Mouse (Mus musculus) lung, embryonic 16.5 days (tissue): Measurements from ENCODE around the gene A030005K14Rik. TPM values are rescaled to one million over a fixed set of nuclear protein-coding genes. Genes with fewer than 3 reads are reported as not detected.

ENCODE experiments used
- ATAC-seq: fragments of 200-750 bp; cut with Nextera tagmentation; 2 replicates; pipeline ENCODE4 v1.8.0; 2017; ENCODE audit warnings: low read depth, mild to moderate bottlenecking, moderate library complexity
- H3K27ac ChIP-seq: fragments of 300-500 bp; sonication (generic); 2 replicates; pipeline ENCODE4 v1.5.1; 2014; ENCODE audit warnings: mild to moderate bottlenecking, control low read depth, low read length
- H3K27me3 ChIP-seq: fragments of 300-500 bp; sonication (generic); 2 replicates; pipeline ENCODE4 v1.6.1; 2014; ENCODE audit warnings: low read depth, low read length, mixed read lengths; ENCODE audit not compliant: control insufficient read depth, insufficient read depth
- H3K36me3 ChIP-seq: fragments of 300-500 bp; sonication (generic); 2 replicates; pipeline ENCODE4 v1.6.1; 2014; ENCODE audit warnings: low read length; ENCODE audit not compliant: control insufficient read depth, insufficient read depth
- H3K4me1 ChIP-seq: fragments of 300-500 bp; sonication (generic); replicated peaks from 2 replicates; pipeline ENCODE4 v1.6.1; 2014; ENCODE audit warnings: low read length, mixed read lengths; ENCODE audit not compliant: control insufficient read depth, insufficient read depth
- H3K4me2 ChIP-seq: fragments of 300-500 bp; sonication (generic); 2 replicates; pipeline ENCODE4 v1.6.1; 2014; ENCODE audit warnings: low read depth, low read length, control low read depth
- H3K4me3 ChIP-seq: fragments of 300-500 bp; sonication (generic); 2 replicates; pipeline ENCODE4 v1.5.1; 2014; ENCODE audit warnings: mild to moderate bottlenecking, low read length, control low read depth
- H3K9ac ChIP-seq: fragments of 300-500 bp; sonication (generic); 2 replicates; pipeline ENCODE4 v1.6.1; 2014; ENCODE audit warnings: low read length, control low read depth
- H3K9me3 ChIP-seq: fragments of 300-500 bp; sonication (generic); 2 replicates; pipeline ENCODE4 v1.6.1; 2016; ENCODE audit warnings: low read length; ENCODE audit not compliant: control insufficient read depth
- whole genome bisulfite sequencing: fragments of 180-500 bp; shearing (Covaris S2); extraction: QIAGEN DNeasy Blood & Tissue Kit; methylation state at CpG from one replicate; pipeline ENCODE4 v1.1.7; 2014; 5-methylcytosine and 5-hydroxymethylcytosine counted together
- polyA plus RNA-seq: library from polyadenylated mRNA; unstranded; fragments of >200 nt; fragmentation: Nextera tagmentation; extraction: Ambion mirVana; gene quantifications from 2 replicates; pipeline ENCODE4 v1.2.1, GENCODE M21; 2015

A030005K14Rik gene
- polyA plus RNA-seq, 1 experiment from 2014 or later, result not detected

GRCm38 (mm10) chr1:83042380-83042779 lies 16.8 kb downstream of the A030005K14Rik start, which contains the start of gene Krtap28-10:
Gene Krtap28-10, minus strand, starts transcription at chr1:83042480.
- peaks cover 5% of the 10 kb centered on the region; the same call in 1 of the 2 replicates for H3K4me1 ChIP-seq
- H3K36me3 ChIP-seq, result no peaks in the 10 kb centered on the region
- no peak within 1 kb of the TSS for H3K27ac ChIP-seq
- no peaks in the 10 kb centered on the region for H3K27me3 ChIP-seq
- H3K9me3 ChIP-seq, result no peaks in the 10 kb centered on the region
- H3K9ac ChIP-seq, result no peak within 1 kb of the TSS
- ATAC-seq, result no peak
- WGBS, result 84% methylated on average over 2 of the region's 2 CpGs
- no peak within 1 kb of the TSS for H3K4me3 ChIP-seq
- no peak within 1 kb of the TSS for H3K4me2 ChIP-seq

DNA sequence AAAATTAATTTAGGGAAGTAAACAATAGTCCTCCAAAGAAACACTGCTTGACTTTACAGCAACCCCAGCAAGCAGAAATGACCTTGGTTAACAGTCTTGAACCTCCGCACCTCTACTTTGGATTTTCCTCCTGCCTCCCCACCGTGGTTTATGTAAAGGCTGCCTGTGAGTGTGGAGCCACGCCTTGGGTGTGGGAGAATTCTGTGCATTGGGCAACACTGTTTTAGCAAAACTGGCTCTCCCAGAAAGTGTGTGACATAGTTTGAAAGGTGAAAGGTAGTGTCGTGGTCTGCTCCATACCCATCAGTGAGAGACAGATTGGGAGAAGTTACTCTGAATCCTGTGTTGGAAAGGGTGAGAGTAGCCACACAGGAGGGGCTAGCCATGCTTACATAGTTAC lies 20.1 kb downstream of the A030005K14Rik start:
- ATAC-seq, result 0 out of 2 replicates have a peak, but pooled peaks have one; percentile 38
- peaks cover 5% of the 10 kb centered on the region; the same call in 1 of the 2 replicates for H3K4me1 ChIP-seq
- WGBS, result 66% methylated on average over 4 of the region's 4 CpGs
- H3K4me3 ChIP-seq, result no peak overlapping the region
- H3K4me2 ChIP-seq, result no peak overlapping the region
- H3K9ac ChIP-seq, result no peak overlapping the region
- H3K36me3 ChIP-seq, result no peaks in the 10 kb centered on the region
- H3K9me3 ChIP-seq, result no peaks in the 10 kb centered on the region
- H3K27ac ChIP-seq, result no peak overlapping the region
- no peaks in the 10 kb centered on the region for H3K27me3 ChIP-seq

GRCm38 (mm10) chr1:83038109-83038672 lies 21.0 kb downstream of the A030005K14Rik start, which contains the start of gene Slc19a3:
Gene Slc19a3, minus strand, starts transcription at chr1:83038448.
- Histone ChIP-seq H3K36me3 (no peaks in the 10 kb centered on the region), H3K4me1 (peaks cover 5% of the 10 kb centered on the region; the same call in 1 of the 2 replicates), H3K27me3 (no peaks in the 10 kb centered on the region), H3K4me3 (peak within 1 kb of the TSS; percentile 65), H3K4me2 (peak within 1 kb of the TSS; percentile 64), H3K9me3 (no peaks in the 10 kb centered on the region), H3K27ac (no peak within 1 kb of the TSS), H3K9ac (peak within 1 kb of the TSS; percentile 70)
- WGBS, result 2% methylated on average over 25 of the region's 25 CpGs
- peak; percentile 94 for ATAC-seq

DNA sequence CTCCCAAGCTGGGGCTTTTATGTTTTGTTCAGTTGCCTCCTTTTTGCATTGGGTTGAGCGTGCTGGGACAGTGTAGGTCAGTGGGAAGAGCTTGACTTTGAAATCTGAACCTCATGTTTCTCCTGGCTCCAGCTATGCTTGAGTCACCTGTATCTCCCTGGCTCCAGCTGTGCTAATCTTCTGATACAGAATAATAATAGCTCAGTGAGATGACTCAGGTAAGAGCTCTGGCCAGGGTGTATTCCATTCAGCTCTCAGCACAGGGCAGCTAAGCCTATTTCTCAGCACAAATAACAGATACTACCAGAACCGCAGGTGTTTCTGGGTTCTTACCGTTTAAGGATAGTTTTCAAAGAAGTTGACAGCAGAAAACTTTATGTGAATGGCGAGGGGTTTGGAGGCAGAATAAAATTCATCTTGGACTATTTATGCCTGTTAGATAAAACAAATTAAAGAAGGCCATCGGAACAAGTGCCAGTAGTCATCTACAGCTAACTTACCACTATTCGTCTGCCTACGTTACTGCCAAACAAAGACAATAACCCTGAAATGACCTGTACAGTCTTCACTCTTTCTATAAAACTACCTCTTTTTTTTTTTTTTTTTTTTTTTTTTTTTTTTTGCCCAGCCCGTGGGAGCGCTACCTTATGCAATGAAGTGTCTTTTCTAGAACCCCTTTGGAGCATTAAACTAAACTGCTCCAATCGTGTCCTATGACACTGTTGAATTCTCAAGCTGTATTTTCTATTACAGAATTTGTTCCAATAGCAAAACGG lies 22.1 kb downstream of the A030005K14Rik start:
- Histone ChIP-seq H3K4me1 (peaks cover 5% of the 10 kb centered on the region; the same call in 1 of the 2 replicates), H3K4me2 (peak overlapping the region; percentile 64), H3K27me3 (no peaks in the 10 kb centered on the region), H3K9ac (no peak overlapping the region), H3K9me3 (no peaks in the 10 kb centered on the region), H3K36me3 (no peaks in the 10 kb centered on the region), H3K4me3 (no peak overlapping the region), H3K27ac (no peak overlapping the region)
- ATAC-seq, result no peak
- 75% methylated on average over 11 of the region's 11 CpGs for WGBS

DNA sequence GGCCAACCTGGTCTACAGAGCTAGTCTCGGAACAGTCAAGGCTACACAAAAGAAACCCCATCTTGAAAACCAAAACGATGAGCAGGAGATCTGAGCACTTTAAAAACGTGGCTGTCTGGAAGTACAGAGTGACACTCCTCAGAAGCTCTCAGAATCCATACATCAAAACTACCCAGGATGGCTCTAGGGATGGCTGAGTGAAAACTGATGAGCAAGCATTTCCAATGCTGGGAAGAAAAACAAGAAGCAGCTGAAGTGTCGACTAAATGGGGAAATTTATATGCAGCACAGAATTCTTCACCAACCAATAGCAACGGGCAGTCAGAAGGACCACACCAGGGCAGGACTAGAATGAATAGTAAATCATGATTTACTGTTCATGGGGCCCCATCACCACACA lies 24.7 kb downstream of the A030005K14Rik start:
- 67% methylated on average over 5 of the region's 5 CpGs for WGBS
- Histone ChIP-seq H3K4me1 (peaks cover 5% of the 10 kb centered on the region; the same call in 1 of the 2 replicates), H3K27ac (no peak overlapping the region), H3K4me2 (no peak overlapping the region), H3K27me3 (no peaks in the 10 kb centered on the region), H3K9ac (no peak overlapping the region), H3K36me3 (no peaks in the 10 kb centered on the region), H3K9me3 (no peaks in the 10 kb centered on the region), H3K4me3 (no peak overlapping the region)
- no peak for ATAC-seq

DNA sequence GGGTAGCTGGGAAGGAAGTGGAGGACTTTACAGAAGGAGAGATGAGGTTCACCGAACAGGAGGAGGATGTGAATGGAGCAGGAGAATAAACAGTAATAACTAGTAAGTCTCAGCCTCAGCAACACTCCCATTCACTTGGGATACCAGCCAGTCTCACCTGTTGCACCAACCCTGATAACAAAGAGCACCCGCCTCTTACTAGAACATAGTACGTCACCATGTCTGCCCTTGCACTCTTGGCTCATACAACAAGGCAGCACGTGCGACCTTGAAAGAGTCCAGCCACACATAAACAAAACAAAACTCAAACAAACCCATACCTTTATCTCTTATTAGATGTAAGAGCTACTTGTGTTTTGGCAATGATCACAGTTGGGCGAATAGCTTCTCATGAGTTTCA lies 26.7 kb downstream of the A030005K14Rik start:
- H3K4me2 ChIP-seq, result no peak overlapping the region
- H3K27me3 ChIP-seq, result no peaks in the 10 kb centered on the region
- H3K9ac ChIP-seq, result no peak overlapping the region
- no peaks in the 10 kb centered on the region for H3K36me3 ChIP-seq
- no peak for ATAC-seq
- no peak overlapping the region for H3K4me3 ChIP-seq
- WGBS, result 73% methylated on average over 6 of the region's 6 CpGs
- H3K4me1 ChIP-seq, result peaks cover under 1% of the 10 kb centered on the region; the same call in 1 of the 2 replicates
- no peaks in the 10 kb centered on the region for H3K9me3 ChIP-seq
- H3K27ac ChIP-seq, result no peak overlapping the region

- H3K4me2 ChIP-seq, result no peak overlapping the region
- no peaks in the 10 kb centered on the region for H3K36me3 ChIP-seq
- H3K9ac ChIP-seq, result no peak overlapping the region
- WGBS, result 10% methylated on average over 1 of the region's 1 CpGs
- H3K27me3 ChIP-seq, result no peaks in the 10 kb centered on the region
- no peak for ATAC-seq
- H3K9me3 ChIP-seq, result no peaks in the 10 kb centered on the region
- no peak overlapping the region for H3K4me3 ChIP-seq
- H3K4me1 ChIP-seq, result no peaks in the 10 kb centered on the region
- no peak overlapping the region for H3K27ac ChIP-seq
Measured at GRCm38 (mm10) chr1:83031950-83032349, 27.2 kb downstream of the A030005K14Rik start.

DNA sequence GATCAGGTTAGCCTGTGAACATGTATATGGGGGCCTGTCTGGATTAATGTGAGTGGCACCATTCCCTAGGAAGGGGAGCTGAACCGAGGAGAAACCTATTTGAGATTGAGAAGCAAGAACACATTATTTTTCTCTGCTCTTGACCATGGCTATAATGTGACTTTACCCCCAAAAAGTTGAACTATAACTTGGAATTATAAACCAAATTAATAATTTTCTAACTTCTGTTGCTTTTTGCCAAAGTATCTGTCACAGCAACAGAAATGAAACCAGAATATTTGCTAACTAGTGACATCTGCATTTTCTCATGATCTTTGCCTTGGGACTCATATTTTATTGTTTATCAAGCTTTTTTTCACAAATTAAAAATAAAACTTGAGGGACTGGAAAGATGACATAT lies 42.6 kb downstream of the A030005K14Rik start:
- H3K27me3 ChIP-seq, result no peaks in the 10 kb centered on the region
- H3K36me3 ChIP-seq, result no peaks in the 10 kb centered on the region
- H3K9me3 ChIP-seq, result no peaks in the 10 kb centered on the region
- no peak overlapping the region for H3K27ac ChIP-seq
- 61% methylated on average over 1 of the region's 1 CpGs for WGBS
- H3K9ac ChIP-seq, result no peak overlapping the region
- H3K4me3 ChIP-seq, result no peak overlapping the region
- no peak overlapping the region for H3K4me2 ChIP-seq
- no peaks in the 10 kb centered on the region for H3K4me1 ChIP-seq
- ATAC-seq, result no peak

DNA sequence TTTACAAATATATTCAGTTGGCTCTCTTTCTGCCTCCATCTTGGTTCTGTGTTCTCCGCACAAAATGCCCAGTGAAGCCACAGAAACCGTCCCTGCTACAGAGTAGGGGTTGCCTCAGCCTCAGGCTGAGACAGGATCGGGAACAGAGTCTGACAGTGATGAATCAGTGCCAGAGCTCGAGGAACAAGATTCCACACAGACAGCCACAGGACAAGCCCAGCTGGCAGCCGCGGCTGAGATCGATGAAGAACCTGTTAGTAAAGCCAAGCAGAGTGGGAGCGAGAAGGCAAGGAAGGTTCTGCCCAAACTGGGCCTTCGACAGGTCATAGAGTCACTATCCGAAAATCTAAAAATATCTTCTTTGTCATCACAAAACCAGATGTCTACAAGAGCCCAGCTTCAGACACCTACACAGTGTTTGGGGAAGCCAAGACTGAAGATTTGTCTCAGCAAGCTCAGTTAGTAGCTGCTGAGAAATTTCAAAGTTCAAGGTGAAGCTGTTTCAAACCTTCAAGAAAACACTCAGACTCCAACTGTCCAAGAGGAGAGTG lies 43.8 kb downstream of the A030005K14Rik start:
- Histone ChIP-seq H3K36me3 (no peaks in the 10 kb centered on the region), H3K9me3 (no peaks in the 10 kb centered on the region), H3K27ac (no peak overlapping the region), H3K4me1 (no peaks in the 10 kb centered on the region), H3K9ac (no peak overlapping the region), H3K4me2 (no peak overlapping the region), H3K27me3 (no peaks in the 10 kb centered on the region), H3K4me3 (no peak overlapping the region)
- no peak for ATAC-seq
- 53% methylated on average over 10 of the region's 10 CpGs for WGBS
